Mouse (Mus musculus): Measurements from ENCODE around the gene Dchs1. TPM values are rescaled to one million over a fixed set of nuclear protein-coding genes. Genes with fewer than 3 reads are reported as not detected.

Dchs1 gene
- polyA plus RNA-seq (2015; fragmentation: Nextera tagmentation; extraction: Ambion mirVana) = 13.5 and 14.7 TPM in 2 replicates

DNA sequence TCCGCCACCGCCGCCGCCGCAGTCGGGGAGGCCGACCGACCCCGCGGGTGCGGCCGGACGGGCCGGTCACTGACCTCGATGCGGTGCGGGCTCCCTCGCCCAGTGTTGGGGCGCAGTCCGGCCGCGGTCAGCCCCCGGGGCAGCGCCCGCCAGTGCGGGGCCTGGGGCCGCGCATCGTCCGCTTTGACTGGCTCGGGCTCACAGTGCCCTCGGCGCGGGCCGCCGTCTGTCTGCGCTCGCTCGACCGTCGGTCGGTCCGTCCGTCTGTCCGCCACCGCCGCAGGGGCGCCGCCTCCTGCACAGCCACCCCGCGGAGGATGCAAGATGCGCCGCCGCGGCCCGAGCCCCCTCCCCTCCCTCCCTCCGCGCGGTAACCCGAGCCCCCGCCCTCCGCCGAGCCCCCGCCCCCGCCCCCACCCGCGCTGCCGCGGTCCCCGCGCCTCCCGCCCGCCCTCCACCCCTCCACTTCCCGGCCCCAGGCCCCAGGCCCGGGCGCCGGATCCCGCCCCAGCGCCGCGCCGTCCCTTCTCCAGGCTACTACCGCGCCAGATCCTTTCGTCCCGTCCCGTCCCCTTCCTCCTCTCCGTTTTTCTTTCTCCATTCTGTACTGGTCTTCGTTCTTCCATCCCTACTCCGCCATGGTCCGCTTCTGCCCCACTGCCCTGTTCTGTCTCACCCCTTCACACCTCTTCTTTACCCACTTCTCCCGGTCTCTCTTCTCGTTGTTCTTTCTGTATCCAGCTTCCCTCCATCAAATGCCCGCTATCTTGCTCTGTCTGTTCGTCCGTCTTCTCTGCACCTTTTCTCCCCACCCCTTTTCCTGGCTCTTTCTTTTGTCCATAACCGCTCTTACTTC lies at the start of gene Dchs1:
TSS of gene Dchs1 (minus strand) at position 370 of the 856 bp plus-strand sequence.
- peaks cover 58% of the 10 kb centered on the region for H3K4me1 ChIP-seq (replicated peaks)

DNA sequence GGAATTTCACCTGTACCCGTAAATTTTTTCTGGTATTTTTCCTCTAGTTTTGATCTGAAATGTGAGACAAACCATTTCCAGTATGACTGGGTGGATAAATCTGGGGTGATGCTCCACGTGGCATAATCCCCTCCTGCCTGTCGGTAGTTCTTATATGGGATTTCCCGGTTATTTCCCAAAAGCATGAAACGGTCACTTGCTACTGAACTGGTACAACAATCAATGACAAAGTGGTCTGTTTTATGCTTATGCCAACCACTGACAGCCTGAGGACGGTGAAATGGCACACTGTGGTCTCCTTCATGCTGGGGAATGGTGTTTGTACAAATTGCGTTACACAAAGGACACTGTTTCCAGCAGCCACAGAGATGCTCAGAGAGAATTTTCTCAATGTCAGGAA lies 36.8 kb upstream of the Dchs1 start:
- H3K4me2 ChIP-seq = no peak overlapping the region
- no peak overlapping the region for H3K27ac ChIP-seq (replicated peaks)
- no peaks in the 10 kb centered on the region for H3K9me3 ChIP-seq
- ATAC-seq (ENCODE audit: low read depth) = no peak
- H3K4me1 ChIP-seq (replicated peaks) = no peaks in the 10 kb centered on the region
- H3K9ac ChIP-seq = no peak overlapping the region
- WGBS = 75% methylated on average over 7 of the region's 7 CpGs
- H3K36me3 ChIP-seq = no peaks in the 10 kb centered on the region
- no peaks in the 10 kb centered on the region for H3K27me3 ChIP-seq
- H3K4me3 ChIP-seq = no peak overlapping the region

More for the DNA sequence above, at the start of gene Dchs1:
- Histone ChIP-seq H3K4me3 (peak within 1 kb of the TSS; percentile 91), H3K27ac (replicated peaks) (peak within 1 kb of the TSS; percentile 98), H3K27me3 (no peaks in the 10 kb centered on the region), H3K4me2 (peak within 1 kb of the TSS; percentile 89), H3K9me3 (no peaks in the 10 kb centered on the region), H3K36me3 (peaks cover 25% of the 10 kb centered on the region), H3K9ac (peak within 1 kb of the TSS; percentile 99)
- under 1% methylated on average over 87 of the region's 97 CpGs for WGBS
- ATAC-seq (ENCODE audit: low read depth) = peak; percentile 76

- no peak overlapping the region for H3K9ac ChIP-seq
- no peak overlapping the region for H3K27ac ChIP-seq (replicated peaks)
- ATAC-seq (ENCODE audit: low read depth) = no peak
- no peaks in the 10 kb centered on the region for H3K27me3 ChIP-seq
- no peak overlapping the region for H3K4me2 ChIP-seq
- no peak overlapping the region for H3K4me3 ChIP-seq
- H3K9me3 ChIP-seq = no peaks in the 10 kb centered on the region
- H3K4me1 ChIP-seq (replicated peaks) = no peaks in the 10 kb centered on the region
- WGBS = 0% methylated on average over 1 of the region's 1 CpGs
- H3K36me3 ChIP-seq = no peaks in the 10 kb centered on the region
Measured at GRCm38 (mm10) chr7:105818483-105818882, 31.0 kb upstream of the Dchs1 start.

DNA sequence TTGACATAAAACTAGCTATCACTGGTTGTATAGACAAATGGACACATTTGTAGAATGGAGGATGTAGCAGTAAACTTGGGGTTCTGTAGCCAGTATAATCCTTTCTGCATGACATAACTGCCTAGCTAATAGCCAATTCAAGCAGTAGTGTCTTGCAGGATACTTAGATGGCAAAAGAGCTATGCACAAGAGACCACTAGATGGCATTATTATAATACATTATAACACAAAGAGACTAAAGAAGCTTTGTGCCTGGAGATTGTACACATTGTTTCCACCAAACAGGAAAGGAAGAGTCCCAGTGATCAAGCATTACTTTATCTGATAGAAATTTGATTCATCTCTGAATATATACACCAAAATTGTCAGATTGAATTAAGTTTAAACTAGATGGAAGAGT lies 29.3 kb upstream of the Dchs1 start:
- Histone ChIP-seq H3K27me3 (no peaks in the 10 kb centered on the region), H3K4me2 (no peak overlapping the region), H3K27ac (replicated peaks) (no peak overlapping the region), H3K4me1 (replicated peaks) (no peaks in the 10 kb centered on the region), H3K9me3 (no peaks in the 10 kb centered on the region), H3K4me3 (no peak overlapping the region), H3K36me3 (no peaks in the 10 kb centered on the region), H3K9ac (no peak overlapping the region)
- peak; percentile 8; the same call in 1 of the 2 replicates for ATAC-seq (ENCODE audit: low read depth)

GRCm38 (mm10) chr7:105813326-105813725 lies 25.9 kb upstream of the Dchs1 start:
- Histone ChIP-seq H3K4me1 (replicated peaks) (peaks cover 12% of the 10 kb centered on the region), H3K36me3 (peaks cover 16% of the 10 kb centered on the region), H3K9ac (no peak overlapping the region), H3K27ac (replicated peaks) (no peak overlapping the region), H3K9me3 (no peaks in the 10 kb centered on the region), H3K4me3 (no peak overlapping the region), H3K27me3 (no peaks in the 10 kb centered on the region), H3K4me2 (no peak overlapping the region)
- ATAC-seq (ENCODE audit: low read depth) = no peak
- 88% methylated on average over 3 of the region's 3 CpGs for WGBS

DNA sequence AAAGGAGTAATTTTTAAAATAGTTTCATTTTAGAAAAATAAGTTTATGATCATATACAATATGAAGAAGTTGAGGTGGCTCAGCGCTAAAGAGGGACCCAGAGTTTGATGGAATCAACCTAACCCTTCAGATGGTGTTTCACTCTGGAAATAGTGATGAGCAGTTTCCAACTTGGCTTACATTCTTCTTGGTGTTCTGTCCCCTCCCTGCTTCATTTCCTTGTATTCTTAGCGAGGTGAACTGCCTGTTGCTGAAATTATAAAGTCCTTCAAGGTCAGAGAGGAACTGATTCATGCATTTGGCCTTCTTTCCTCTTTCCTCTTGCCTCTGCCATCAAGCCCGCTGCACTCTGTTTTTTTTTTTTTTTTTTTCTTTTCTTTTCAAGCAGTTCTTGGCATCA lies 25.1 kb upstream of the Dchs1 start:
- H3K9ac ChIP-seq = no peak overlapping the region
- 77% methylated on average over 3 of the region's 3 CpGs for WGBS
- no peak for ATAC-seq (ENCODE audit: low read depth)
- H3K9me3 ChIP-seq = no peaks in the 10 kb centered on the region
- H3K4me2 ChIP-seq = no peak overlapping the region
- H3K36me3 ChIP-seq = peaks cover 23% of the 10 kb centered on the region
- no peaks in the 10 kb centered on the region for H3K27me3 ChIP-seq
- no peak overlapping the region for H3K27ac ChIP-seq (replicated peaks)
- peaks cover 12% of the 10 kb centered on the region for H3K4me1 ChIP-seq (replicated peaks)
- H3K4me3 ChIP-seq = no peak overlapping the region

- Histone ChIP-seq H3K4me3 (peak overlapping the region; percentile 72; the same call in 1 of the 2 replicates), H3K27me3 (no peaks in the 10 kb centered on the region), H3K4me2 (peak overlapping the region; percentile 28), H3K9ac (no peak overlapping the region), H3K36me3 (peaks cover 27% of the 10 kb centered on the region), H3K9me3 (no peaks in the 10 kb centered on the region), H3K4me1 (replicated peaks) (peaks cover 12% of the 10 kb centered on the region), H3K27ac (replicated peaks) (no peak overlapping the region)
- peak; percentile 27 for ATAC-seq (ENCODE audit: low read depth)
Measured at GRCm38 (mm10) chr7:105811516-105811915, 24.1 kb upstream of the Dchs1 start.

- under 1% methylated on average over 45 of the region's 52 CpGs for WGBS
- Histone ChIP-seq H3K9me3 (no peaks in the 10 kb centered on the region), H3K36me3 (peaks cover 27% of the 10 kb centered on the region), H3K4me3 (peak within 1 kb of the TSS; percentile 72), H3K4me1 (replicated peaks) (peaks cover 12% of the 10 kb centered on the region), H3K27me3 (no peaks in the 10 kb centered on the region), H3K27ac (replicated peaks) (peak within 1 kb of the TSS; percentile 93), H3K9ac (peak within 1 kb of the TSS; percentile 89), H3K4me2 (peak within 1 kb of the TSS; percentile 85)
- ATAC-seq (ENCODE audit: low read depth) = peak; percentile 98
Measured at GRCm38 (mm10) chr7:105810877-105811489, 23.5 kb upstream of the Dchs1 start, which contains the start of gene Mrpl17. Gene Mrpl17, minus strand, starts transcription at chr7:105811099.

- H3K27me3 ChIP-seq = no peaks in the 10 kb centered on the region
- WGBS = 5% methylated on average over 37 of the region's 37 CpGs
Measured at GRCm38 (mm10) chr7:105810280-105810876, 22.9 kb upstream of the Dchs1 start.

GRCm38 (mm10) chr7:105809836-105810235 lies 22.4 kb upstream of the Dchs1 start:
- peaks cover 12% of the 10 kb centered on the region for H3K4me1 ChIP-seq (replicated peaks)
- H3K4me2 ChIP-seq = peak overlapping the region; percentile 85
- no peaks in the 10 kb centered on the region for H3K27me3 ChIP-seq
- peak overlapping the region; percentile 89 for H3K9ac ChIP-seq
- peak overlapping the region; percentile 72 for H3K4me3 ChIP-seq
- peaks cover 27% of the 10 kb centered on the region for H3K36me3 ChIP-seq
- no peak for ATAC-seq (ENCODE audit: low read depth)
- WGBS = 86% methylated on average over 7 of the region's 7 CpGs
- H3K27ac ChIP-seq (replicated peaks) = peak overlapping the region; percentile 93
- no peaks in the 10 kb centered on the region for H3K9me3 ChIP-seq

More at GRCm38 (mm10) chr7:105810280-105810876, 22.9 kb upstream of the Dchs1 start:
- Histone ChIP-seq H3K36me3 (peaks cover 27% of the 10 kb centered on the region), H3K9me3 (no peaks in the 10 kb centered on the region), H3K27ac (replicated peaks) (peak overlapping the region; percentile 93), H3K4me2 (peak overlapping the region; percentile 85), H3K4me3 (peak overlapping the region; percentile 72), H3K4me1 (replicated peaks) (peaks cover 12% of the 10 kb centered on the region), H3K9ac (peak overlapping the region; percentile 89)
- peak; percentile 78 for ATAC-seq (ENCODE audit: low read depth)

GRCm38 (mm10) chr7:105808385-105808784 lies 20.9 kb upstream of the Dchs1 start:
- Histone ChIP-seq H3K4me3 (no peak overlapping the region), H3K9me3 (no peaks in the 10 kb centered on the region), H3K27ac (replicated peaks) (no peak overlapping the region), H3K27me3 (no peaks in the 10 kb centered on the region), H3K9ac (no peak overlapping the region), H3K4me1 (replicated peaks) (peaks cover 12% of the 10 kb centered on the region), H3K4me2 (no peak overlapping the region), H3K36me3 (peaks cover 27% of the 10 kb centered on the region)
- 90% methylated on average over 1 of the region's 1 CpGs for WGBS
- ATAC-seq (ENCODE audit: low read depth) = no peak

DNA sequence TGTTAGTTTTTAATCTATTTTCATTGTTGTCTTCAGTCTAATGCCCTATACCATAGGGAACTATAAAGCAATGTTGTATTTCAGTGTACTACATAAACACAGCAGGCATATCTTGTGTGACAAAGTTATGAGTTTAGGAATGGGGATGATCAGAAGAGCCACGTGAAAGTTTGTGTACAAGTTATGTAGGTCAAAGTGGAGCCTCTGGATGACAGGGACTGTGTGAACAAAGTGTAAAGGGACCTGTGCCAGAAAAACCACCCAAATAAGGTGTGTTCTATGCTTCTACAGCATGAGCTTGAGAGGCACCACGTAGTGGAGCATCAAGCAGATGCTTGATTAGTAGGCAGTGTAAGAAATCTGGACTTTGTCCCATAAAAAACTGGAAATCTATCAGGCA lies 19.3 kb upstream of the Dchs1 start:
- no peak for ATAC-seq (ENCODE audit: low read depth)
- H3K9ac ChIP-seq = no peak overlapping the region
- H3K36me3 ChIP-seq = peaks cover 27% of the 10 kb centered on the region
- WGBS = 63% methylated on average over 2 of the region's 2 CpGs
- peaks cover 12% of the 10 kb centered on the region for H3K4me1 ChIP-seq (replicated peaks)
- H3K4me3 ChIP-seq = no peak overlapping the region
- H3K27ac ChIP-seq (replicated peaks) = no peak overlapping the region
- no peaks in the 10 kb centered on the region for H3K9me3 ChIP-seq
- no peak overlapping the region for H3K4me2 ChIP-seq
- H3K27me3 ChIP-seq = no peaks in the 10 kb centered on the region

All from neural tube, embryonic 13.5 days (tissue).